Mouse (Mus musculus): ENCODE measurements around the gene Rab3gap2. TPM values are rescaled to one million over a fixed set of nuclear protein-coding genes. Genes with fewer than 3 reads are reported as not detected.

Gene Rab3gap2
- polyA plus RNA-seq, 1 experiment from 2014 or later = 21.0 TPM

DNA sequence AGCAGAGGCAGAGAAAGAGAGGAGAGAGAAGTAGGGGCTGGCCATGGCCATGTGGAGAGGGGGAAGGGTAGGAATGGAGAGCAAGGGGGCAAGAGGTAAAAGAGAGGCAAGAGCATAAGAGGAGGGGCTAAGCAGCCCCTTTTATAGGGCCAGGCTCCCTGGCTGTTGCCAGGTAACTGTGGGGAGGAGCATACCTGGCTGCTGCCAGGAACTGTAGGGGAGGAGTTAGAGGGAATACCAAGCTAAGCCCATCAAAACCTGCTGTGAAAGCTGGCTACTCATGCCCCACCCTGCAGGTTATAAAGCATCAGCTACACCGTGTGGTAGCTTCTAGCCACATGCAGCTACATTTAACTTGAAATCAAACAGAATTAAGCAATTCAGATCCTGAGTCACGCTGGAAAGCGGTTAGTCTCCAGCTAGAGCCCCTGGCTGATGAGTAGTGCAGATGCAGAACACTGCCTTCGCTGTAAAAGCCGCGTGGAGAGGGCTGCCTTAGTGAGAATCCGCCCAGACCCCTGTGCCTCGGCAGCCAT lies 5.8 kb downstream of the Rab3gap2 start:
- DNase-seq (ENCODE audit: low spot score, missing footprints) (no peak), ATAC-seq (ENCODE audit: low FRiP score) (no peak)
- H3K27ac ChIP-seq (ENCODE audit: low read depth, low read length) = no peak overlapping the region
- WGBS = 30% methylated on average over 8 of the region's 8 CpGs
- peaks cover 7% of the 10 kb centered on the region for H3K4me1 ChIP-seq (ENCODE audit: control insufficient read depth, insufficient read depth, low read length)
- no peaks in the 10 kb centered on the region for H3K9me3 ChIP-seq (ENCODE audit: control insufficient read depth, low read length)
- H3K4me2 ChIP-seq = no peak overlapping the region
- H3K9ac ChIP-seq (ENCODE audit: low read length) = no peak overlapping the region
- H3K27me3 ChIP-seq (ENCODE audit: control insufficient read depth, insufficient read depth, low read length) = no peaks in the 10 kb centered on the region
- no peak overlapping the region for H3K4me3 ChIP-seq (ENCODE audit: low read depth, low read length)
- H3K36me3 ChIP-seq (ENCODE audit: control insufficient read depth, insufficient read depth, low read length) = no peaks in the 10 kb centered on the region

DNA sequence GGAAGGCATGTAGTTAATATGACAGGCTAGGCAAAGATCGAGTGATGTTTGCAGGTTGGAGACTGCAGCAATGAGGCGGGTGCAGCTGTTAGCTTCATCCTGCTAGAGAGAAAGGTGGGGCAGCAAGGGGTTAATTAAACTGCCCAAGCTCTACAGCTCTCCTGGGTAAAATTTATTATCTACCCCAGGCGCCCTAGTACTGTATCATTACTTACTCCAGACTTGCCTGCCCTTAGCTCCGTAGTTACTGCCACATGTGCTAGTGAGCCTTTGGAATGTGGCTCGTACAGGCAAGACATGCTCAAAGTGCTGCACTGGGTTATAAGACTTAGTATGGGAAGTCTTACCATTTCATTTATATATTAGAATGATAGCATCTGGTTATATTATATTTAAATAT lies 12.4 kb downstream of the Rab3gap2 start:
- H3K9me3 ChIP-seq (ENCODE audit: control insufficient read depth, low read length) = no peaks in the 10 kb centered on the region
- H3K36me3 ChIP-seq (ENCODE audit: control insufficient read depth, insufficient read depth, low read length) = no peaks in the 10 kb centered on the region
- no peaks in the 10 kb centered on the region for H3K27me3 ChIP-seq (ENCODE audit: control insufficient read depth, insufficient read depth, low read length)
- H3K4me1 ChIP-seq (ENCODE audit: control insufficient read depth, insufficient read depth, low read length) = no peaks in the 10 kb centered on the region
- H3K9ac ChIP-seq (ENCODE audit: low read length) = no peak overlapping the region
- H3K4me3 ChIP-seq (ENCODE audit: low read depth, low read length) = no peak overlapping the region
- H3K27ac ChIP-seq (ENCODE audit: low read depth, low read length) = no peak overlapping the region
- no peak overlapping the region for H3K4me2 ChIP-seq
- WGBS = 82% methylated on average over 5 of the region's 5 CpGs
- ATAC-seq (ENCODE audit: low FRiP score) (no peak), DNase-seq (ENCODE audit: low spot score, missing footprints) (peak; percentile 74)

DNA sequence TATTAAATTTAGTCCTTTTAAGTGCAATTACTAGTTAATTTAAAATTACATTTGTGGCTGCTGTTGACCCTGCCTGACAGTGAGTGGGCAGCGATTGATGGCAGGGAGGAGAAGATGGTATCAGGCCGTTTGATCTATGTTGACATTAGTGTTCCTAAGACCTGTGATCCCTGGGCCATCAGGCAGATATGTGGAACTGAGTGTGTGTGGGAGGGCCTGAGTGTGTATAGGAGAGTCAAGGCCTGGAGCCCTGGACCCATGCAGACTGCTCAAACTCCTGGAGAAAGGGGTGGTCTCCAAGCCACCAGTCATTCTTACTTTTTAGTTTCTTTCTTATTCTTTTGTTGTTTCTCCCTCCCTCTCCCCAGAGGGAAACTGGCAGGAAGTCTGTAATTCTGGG lies 12.8 kb downstream of the Rab3gap2 start:
- DNase-seq (ENCODE audit: low spot score, missing footprints) (no peak), ATAC-seq (ENCODE audit: low FRiP score) (no peak)
- Histone ChIP-seq H3K36me3 (ENCODE audit: control insufficient read depth, insufficient read depth, low read length) (no peaks in the 10 kb centered on the region), H3K9ac (ENCODE audit: low read length) (no peak overlapping the region), H3K4me1 (ENCODE audit: control insufficient read depth, insufficient read depth, low read length) (no peaks in the 10 kb centered on the region), H3K27me3 (ENCODE audit: control insufficient read depth, insufficient read depth, low read length) (no peaks in the 10 kb centered on the region), H3K4me2 (no peak overlapping the region), H3K9me3 (ENCODE audit: control insufficient read depth, low read length) (no peaks in the 10 kb centered on the region), H3K27ac (ENCODE audit: low read depth, low read length) (no peak overlapping the region), H3K4me3 (ENCODE audit: low read depth, low read length) (no peak overlapping the region)
- WGBS = 83% methylated on average over 2 of the region's 2 CpGs

DNA sequence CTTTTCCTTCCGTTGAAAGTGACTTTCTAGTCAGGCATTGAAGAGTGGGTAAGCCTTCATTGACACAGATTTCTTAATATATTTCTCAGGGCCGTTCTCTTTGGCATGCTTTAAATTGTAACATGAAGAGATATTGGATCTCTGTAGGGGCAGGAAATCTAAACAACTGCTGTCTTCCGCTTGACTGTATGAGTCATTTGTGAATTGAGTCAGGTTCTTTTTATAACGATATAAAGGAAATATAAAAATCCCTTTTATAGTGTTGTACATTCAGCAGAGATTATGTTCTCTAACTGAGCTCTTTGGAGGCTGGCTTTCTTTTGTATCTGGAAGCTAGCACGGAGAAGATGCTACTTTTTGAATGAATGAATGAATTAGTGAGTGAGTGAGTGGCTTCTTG lies 14.0 kb downstream of the Rab3gap2 start:
- no peaks in the 10 kb centered on the region for H3K27me3 ChIP-seq (ENCODE audit: control insufficient read depth, insufficient read depth, low read length)
- H3K9me3 ChIP-seq (ENCODE audit: control insufficient read depth, low read length) = no peaks in the 10 kb centered on the region
- no peak overlapping the region for H3K27ac ChIP-seq (ENCODE audit: low read depth, low read length)
- no peaks in the 10 kb centered on the region for H3K36me3 ChIP-seq (ENCODE audit: control insufficient read depth, insufficient read depth, low read length)
- WGBS = 92% methylated on average over 5 of the region's 5 CpGs
- DNase-seq (ENCODE audit: low spot score, missing footprints) (no peak), ATAC-seq (ENCODE audit: low FRiP score) (no peak)
- H3K9ac ChIP-seq (ENCODE audit: low read length) = no peak overlapping the region
- no peak overlapping the region for H3K4me3 ChIP-seq (ENCODE audit: low read depth, low read length)
- no peak overlapping the region for H3K4me2 ChIP-seq
- no peaks in the 10 kb centered on the region for H3K4me1 ChIP-seq (ENCODE audit: control insufficient read depth, insufficient read depth, low read length)

DNA sequence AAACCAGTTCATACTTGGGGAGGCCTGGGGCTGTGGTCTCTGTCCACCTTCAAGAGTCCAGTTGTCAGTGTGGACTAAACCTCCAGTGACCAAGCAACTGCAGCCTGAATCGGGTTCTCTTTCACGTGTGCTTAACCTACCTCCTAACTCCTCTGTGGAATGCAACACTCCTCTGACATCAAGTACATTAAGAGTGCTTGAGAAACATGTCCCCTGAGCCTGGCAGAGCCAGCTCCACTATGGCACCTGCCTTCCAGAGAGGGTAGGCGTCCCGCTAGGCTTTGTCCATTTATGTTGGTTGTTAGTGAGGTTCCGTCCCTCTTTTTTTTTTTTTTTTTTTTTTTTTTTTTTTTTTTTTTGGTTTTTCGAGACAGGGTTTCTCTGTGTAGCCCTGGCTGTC lies 23.0 kb downstream of the Rab3gap2 start:
- WGBS = 91% methylated on average over 6 of the region's 6 CpGs
- no peaks in the 10 kb centered on the region for H3K9me3 ChIP-seq (ENCODE audit: control insufficient read depth, low read length)
- no peaks in the 10 kb centered on the region for H3K4me1 ChIP-seq (ENCODE audit: control insufficient read depth, insufficient read depth, low read length)
- ATAC-seq (ENCODE audit: low FRiP score) = no peak
- H3K4me2 ChIP-seq = no peak overlapping the region
- H3K27me3 ChIP-seq (ENCODE audit: control insufficient read depth, insufficient read depth, low read length) = no peaks in the 10 kb centered on the region
- H3K4me3 ChIP-seq (ENCODE audit: low read depth, low read length) = no peak overlapping the region
- H3K36me3 ChIP-seq (ENCODE audit: control insufficient read depth, insufficient read depth, low read length) = peaks cover 4% of the 10 kb centered on the region
- no peak overlapping the region for H3K9ac ChIP-seq (ENCODE audit: low read length)
- DNase-seq (ENCODE audit: low spot score, missing footprints) = no peak
- H3K27ac ChIP-seq (ENCODE audit: low read depth, low read length) = no peak overlapping the region

DNA sequence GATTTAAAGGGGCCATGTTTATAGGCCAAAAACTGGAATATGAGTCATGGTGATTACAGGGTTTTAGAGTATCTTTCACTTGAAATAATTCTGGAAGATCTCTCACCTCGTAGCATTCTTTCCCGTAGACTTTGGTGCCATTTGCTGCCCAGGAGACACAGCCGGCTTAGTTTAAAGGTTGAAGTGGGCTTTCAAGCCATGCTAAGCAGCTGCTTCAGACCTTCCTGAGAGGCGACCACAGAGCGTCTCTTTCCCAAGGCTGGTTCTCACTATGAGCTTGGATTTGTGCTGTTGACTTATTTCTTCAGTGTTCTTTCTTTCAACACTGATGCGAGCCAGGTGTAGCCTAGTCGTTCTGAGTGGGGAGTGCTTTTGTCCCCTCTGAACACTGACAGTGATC lies 23.8 kb downstream of the Rab3gap2 start:
- DNase-seq (ENCODE audit: low spot score, missing footprints) (no peak), ATAC-seq (ENCODE audit: low FRiP score) (no peak)
- Histone ChIP-seq H3K4me3 (ENCODE audit: low read depth, low read length) (no peak overlapping the region), H3K9ac (ENCODE audit: low read length) (no peak overlapping the region), H3K36me3 (ENCODE audit: control insufficient read depth, insufficient read depth, low read length) (peaks cover 4% of the 10 kb centered on the region), H3K4me1 (ENCODE audit: control insufficient read depth, insufficient read depth, low read length) (no peaks in the 10 kb centered on the region), H3K4me2 (no peak overlapping the region), H3K9me3 (ENCODE audit: control insufficient read depth, low read length) (no peaks in the 10 kb centered on the region), H3K27ac (ENCODE audit: low read depth, low read length) (no peak overlapping the region), H3K27me3 (ENCODE audit: control insufficient read depth, insufficient read depth, low read length) (no peaks in the 10 kb centered on the region)
- 90% methylated on average over 7 of the region's 7 CpGs for WGBS

DNA sequence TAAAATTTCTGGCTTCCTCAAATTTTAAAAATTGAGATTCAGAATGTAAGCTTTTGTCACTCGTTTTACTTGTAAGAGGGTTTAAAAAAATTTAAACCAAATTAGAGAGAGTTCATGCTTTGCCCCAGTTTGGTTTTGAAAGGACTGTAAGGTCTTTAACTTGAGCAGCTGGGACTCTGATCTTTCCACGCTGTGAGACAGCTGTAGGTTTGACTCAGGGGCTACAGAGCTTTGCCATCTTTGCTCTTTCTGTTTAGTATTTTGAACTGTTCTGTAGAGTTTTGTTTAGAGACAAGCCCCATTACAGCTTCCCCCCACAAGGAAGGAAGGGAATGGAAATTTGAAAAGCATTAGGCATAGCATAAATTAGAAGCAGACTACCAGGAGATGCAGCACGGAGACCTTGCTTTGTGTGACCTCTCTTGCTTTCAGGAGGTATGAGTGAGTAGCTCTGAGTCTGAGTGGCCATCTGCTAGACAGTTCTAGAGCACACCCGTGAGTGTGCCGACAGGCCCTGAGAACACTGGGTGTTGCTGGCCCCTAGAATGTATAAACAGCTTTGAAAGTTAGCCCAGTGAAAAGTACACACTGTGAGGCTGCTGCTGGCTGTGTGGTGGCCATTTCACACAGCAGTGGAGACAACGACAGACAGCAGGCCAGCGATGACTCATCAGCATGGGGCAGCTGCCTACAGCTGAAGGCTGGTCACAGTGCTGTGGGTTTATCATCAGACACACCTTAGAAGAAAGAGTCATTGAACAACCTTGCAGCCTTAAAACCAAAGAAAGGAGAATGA lies 25.7 kb downstream of the Rab3gap2 start:
- ATAC-seq (ENCODE audit: low FRiP score) = 0 out of 2 replicates have a peak, but pooled peaks have one; percentile 16
- 72% methylated on average over 7 of the region's 7 CpGs for WGBS
- no peak for DNase-seq (ENCODE audit: low spot score, missing footprints)
- no peaks in the 10 kb centered on the region for H3K9me3 ChIP-seq (ENCODE audit: control insufficient read depth, low read length)
- no peaks in the 10 kb centered on the region for H3K4me1 ChIP-seq (ENCODE audit: control insufficient read depth, insufficient read depth, low read length)
- H3K27ac ChIP-seq (ENCODE audit: low read depth, low read length) = no peak overlapping the region
- H3K9ac ChIP-seq (ENCODE audit: low read length) = no peak overlapping the region
- no peaks in the 10 kb centered on the region for H3K27me3 ChIP-seq (ENCODE audit: control insufficient read depth, insufficient read depth, low read length)
- no peak overlapping the region for H3K4me2 ChIP-seq
- no peak overlapping the region for H3K4me3 ChIP-seq (ENCODE audit: low read depth, low read length)
- H3K36me3 ChIP-seq (ENCODE audit: control insufficient read depth, insufficient read depth, low read length) = peaks cover 4% of the 10 kb centered on the region

DNA sequence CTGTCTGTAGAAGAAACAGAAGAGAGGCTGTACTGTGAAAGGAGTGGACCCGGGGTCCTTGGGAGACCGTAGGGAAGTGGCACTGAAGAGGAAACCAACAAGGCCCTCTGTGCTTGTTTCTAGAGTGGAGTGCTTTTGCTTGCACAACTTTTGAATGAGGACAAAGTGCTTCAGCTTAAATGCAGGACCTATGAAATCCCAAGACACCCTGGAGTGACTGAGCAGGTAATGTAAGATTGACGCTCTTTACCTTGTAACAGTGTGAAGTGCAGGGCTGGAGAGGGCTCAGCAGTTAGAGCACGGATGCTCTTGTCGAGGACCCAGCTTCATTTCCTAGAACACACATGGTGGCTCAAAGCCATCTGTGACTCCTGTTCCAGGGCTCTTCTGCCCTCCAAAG lies 31.9 kb downstream of the Rab3gap2 start:
- DNase-seq (ENCODE audit: low spot score, missing footprints) (no peak), ATAC-seq (ENCODE audit: low FRiP score) (no peak)
- H3K9ac ChIP-seq (ENCODE audit: low read length) = no peak overlapping the region
- H3K4me2 ChIP-seq = no peak overlapping the region
- H3K27ac ChIP-seq (ENCODE audit: low read depth, low read length) = no peak overlapping the region
- peaks cover 11% of the 10 kb centered on the region for H3K36me3 ChIP-seq (ENCODE audit: control insufficient read depth, insufficient read depth, low read length)
- no peak overlapping the region for H3K4me3 ChIP-seq (ENCODE audit: low read depth, low read length)
- no peaks in the 10 kb centered on the region for H3K27me3 ChIP-seq (ENCODE audit: control insufficient read depth, insufficient read depth, low read length)
- no peaks in the 10 kb centered on the region for H3K9me3 ChIP-seq (ENCODE audit: control insufficient read depth, low read length)
- H3K4me1 ChIP-seq (ENCODE audit: control insufficient read depth, insufficient read depth, low read length) = no peaks in the 10 kb centered on the region
- WGBS = 95% methylated on average over 5 of the region's 5 CpGs

DNA sequence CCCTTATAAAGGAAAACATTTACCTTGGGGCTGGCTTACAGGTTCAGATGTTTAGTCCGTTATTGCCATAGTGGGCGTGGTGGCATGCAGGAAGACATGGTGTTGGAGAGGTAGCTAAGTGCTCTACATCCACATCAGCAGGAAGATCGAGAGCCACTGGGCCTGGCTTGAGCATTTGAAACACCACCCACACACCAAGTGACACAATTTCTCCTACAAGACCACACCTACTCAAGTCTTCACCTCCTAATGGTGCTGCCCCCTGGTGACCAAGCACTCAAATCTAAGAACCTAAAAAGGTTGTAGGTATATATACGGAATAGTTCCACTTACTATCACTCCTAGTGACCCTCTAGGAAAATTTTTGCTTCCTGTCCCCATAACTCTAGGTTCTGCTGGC lies 32.6 kb downstream of the Rab3gap2 start:
- peaks cover 11% of the 10 kb centered on the region for H3K36me3 ChIP-seq (ENCODE audit: control insufficient read depth, insufficient read depth, low read length)
- DNase-seq (ENCODE audit: low spot score, missing footprints) (no peak), ATAC-seq (ENCODE audit: low FRiP score) (no peak)
- no peak overlapping the region for H3K27ac ChIP-seq (ENCODE audit: low read depth, low read length)
- no peak overlapping the region for H3K4me2 ChIP-seq
- no peak overlapping the region for H3K4me3 ChIP-seq (ENCODE audit: low read depth, low read length)
- no peaks in the 10 kb centered on the region for H3K27me3 ChIP-seq (ENCODE audit: control insufficient read depth, insufficient read depth, low read length)
- WGBS = 88% methylated on average over 4 of the region's 4 CpGs
- no peak overlapping the region for H3K9ac ChIP-seq (ENCODE audit: low read length)
- no peaks in the 10 kb centered on the region for H3K9me3 ChIP-seq (ENCODE audit: control insufficient read depth, low read length)
- H3K4me1 ChIP-seq (ENCODE audit: control insufficient read depth, insufficient read depth, low read length) = no peaks in the 10 kb centered on the region
